In genomic region chr1:181793541-181793940, GRCm38 (mm10) we compare ENCODE assay signal across 8 mouse cellular contexts. TPM values are rescaled to one million over a fixed set of nuclear protein-coding genes. Genes with fewer than 3 reads are reported as not detected.
DNase-seq lines count a peak whose midpoint lies in the region; ATAC-seq lines count a peak whose summit lies in the region.
"Had no signal": no experiment of that assay in that cellular context is flagged by ENCODE, and none has a peak within 500 bp of the region (broad histone marks: within the 10 kb centered on the region; RNA-seq: fewer than 3 reads in every experiment).

No protein-coding gene starts in this region.

- H3K9ac ChIP-seq in stomach, embryonic 14.5 days (replicated peaks; ENCODE audit: low read depth, low read length) = no peak overlapping the region
- H3K9ac ChIP-seq: neural tube, embryonic 13.5 days had no signal

- H3K4me3 ChIP-seq in stomach, embryonic 14.5 days (ENCODE audit: low read depth, low read length) = no peak overlapping the region
- H3K4me3 ChIP-seq: neural tube, embryonic 13.5 days had no signal

- no peak overlapping the region for H3K4me2 ChIP-seq in stomach, embryonic 14.5 days (replicated peaks; ENCODE audit: low read depth, low read length)
- H3K4me2 ChIP-seq: neural tube, embryonic 13.5 days had no signal

- 0 out of 2 replicates have a peak, but pooled peaks have one; percentile 53 for ATAC-seq in stomach, embryonic 14.5 days (ENCODE audit: insufficient number of reproducible peaks, insufficient read depth, low FRiP score, low read depth)

- DNase-seq in ovary, postnatal 14 days (ENCODE audit: low spot score) = peak; percentile 10
- no peak for DNase-seq in ovary, postnatal 36 days (ENCODE audit: low spot score)
- peak; percentile 83 for DNase-seq in heart, adult 8-10 months (ENCODE audit: low spot score)
- peak; percentile 30 to 44 for DNase-seq in layer of hippocampus, adult 8-10 months (ENCODE audit: low spot score in 2 of 2)
- DNase-seq in cerebellum, adult 9-10 months = no peak
- no peak for DNase-seq in embryo, embryonic 10.5 days (ENCODE audit: low spot score)

- 0 out of 2 replicates have a peak overlapping the region, but pooled peaks have one; percentile 12 for H3K27ac ChIP-seq in stomach, embryonic 14.5 days (ENCODE audit: low read length)
- H3K27ac ChIP-seq: neural tube, embryonic 13.5 days had no signal

- 17% methylated on average over 2 of the region's 2 CpGs for WGBS in stomach, embryonic 14.5 days

- H3K36me3 ChIP-seq in stomach, embryonic 14.5 days (ENCODE audit: control insufficient read depth, insufficient read depth, low read length) = no peaks in the 10 kb centered on the region
- H3K36me3 ChIP-seq: neural tube, embryonic 13.5 days had no signal

- H3K4me1 ChIP-seq in stomach, embryonic 14.5 days (ENCODE audit: control insufficient read depth, insufficient read depth, low read length) = no peaks in the 10 kb centered on the region

- H3K27me3 ChIP-seq in stomach, embryonic 14.5 days (ENCODE audit: control insufficient read depth, insufficient read depth, low read length) = no peaks in the 10 kb centered on the region
- H3K27me3 ChIP-seq: neural tube, embryonic 13.5 days had no signal

- H3K9me3 ChIP-seq in stomach, embryonic 14.5 days (ENCODE audit: control insufficient read depth, low read depth, low read length) = no peaks in the 10 kb centered on the region
- H3K9me3 ChIP-seq: neural tube, embryonic 13.5 days had no signal

RNA-seq across cellular contexts. Expression of gene Lbr, which starts 49.3 kb away (rescaled TPM):
- 10 to 100 TPM; 18.8 to 21.3 (median 20.1) TPM for total RNA-seq in heart, adult 8-10 months (2022)
- total RNA-seq in layer of hippocampus, adult 8-10 months (2022) = 10 to 100 TPM; 14.4 to 19.8 (median 17.1) TPM
- polyA plus RNA-seq in stomach, embryonic 14.5 days (2014; fragmentation: Nextera tagmentation; extraction: Ambion mirVana) = 126 and 131 TPM in 2 replicates

Comparison
In these comparisons a context has a peak if more than half of its experiments do, and no peak if none do; other contexts are left out.
1. DNase-seq: peak in ovary, postnatal 14 days (single experiment), heart, adult 8-10 months (single experiment) and layer of hippocampus, adult 8-10 months (2 of 2); none in ovary, postnatal 36 days (single experiment), cerebellum, adult 9-10 months (single experiment) and embryo, embryonic 10.5 days (single experiment).